Mouse (Mus musculus) right cerebral cortex, adult 2 months (tissue): Measurements from ENCODE around the gene Olfr492.

Experiments used
- DNase-seq, 2 experiments: peaks; one replicate each; pipeline ENCODE4 v3.0.0; 2021 to 2022; ENCODE audit warnings: low spot score in 2 of 2

Olfr492 gene

DNA sequence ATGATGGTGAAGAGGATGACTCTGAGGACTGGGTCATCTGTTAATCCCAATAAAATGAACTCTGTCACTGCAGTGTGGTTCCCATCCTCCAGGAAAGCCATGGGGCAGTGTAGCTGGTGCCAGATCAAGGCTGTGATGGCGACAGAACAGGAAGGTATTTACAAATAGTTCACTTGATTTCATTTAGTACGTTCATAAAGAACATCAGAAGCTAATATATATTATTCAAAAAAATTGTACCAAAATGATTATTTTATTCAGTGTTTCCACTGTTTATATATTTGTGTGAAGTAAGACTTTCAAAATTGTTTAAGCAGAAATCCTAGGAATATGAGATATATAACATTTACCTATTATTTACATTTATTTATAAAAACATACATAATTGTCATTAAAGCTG is at the start of gene Olfr492:
TSS of gene Olfr492 (minus strand) at position 101 of the 400 bp plus-strand sequence.
- no peak for DNase-seq

DNA sequence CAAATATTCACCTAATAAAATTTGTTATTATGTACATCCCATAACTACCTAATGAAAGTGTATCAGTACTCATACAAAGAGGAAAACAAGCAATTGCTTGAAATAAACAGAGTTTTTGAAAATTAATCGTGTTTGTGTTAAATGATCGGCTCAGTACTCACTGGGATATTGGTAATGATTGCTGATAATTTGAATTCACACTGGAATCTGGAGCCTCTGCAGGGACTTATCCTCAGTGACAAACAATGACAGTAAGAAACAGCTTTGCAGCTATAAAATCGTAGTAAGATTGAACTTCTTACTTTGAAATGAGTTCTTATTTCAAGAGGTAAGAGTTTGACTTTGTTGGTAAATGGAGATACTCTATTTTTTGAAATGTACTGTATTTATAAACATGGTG is 41.6 kb upstream of the Olfr492 start, which contains the start of gene Olfr494:
TSS of gene Olfr494 (plus strand) at position 301 of the 400 bp plus-strand sequence.
- no peak for DNase-seq

DNA sequence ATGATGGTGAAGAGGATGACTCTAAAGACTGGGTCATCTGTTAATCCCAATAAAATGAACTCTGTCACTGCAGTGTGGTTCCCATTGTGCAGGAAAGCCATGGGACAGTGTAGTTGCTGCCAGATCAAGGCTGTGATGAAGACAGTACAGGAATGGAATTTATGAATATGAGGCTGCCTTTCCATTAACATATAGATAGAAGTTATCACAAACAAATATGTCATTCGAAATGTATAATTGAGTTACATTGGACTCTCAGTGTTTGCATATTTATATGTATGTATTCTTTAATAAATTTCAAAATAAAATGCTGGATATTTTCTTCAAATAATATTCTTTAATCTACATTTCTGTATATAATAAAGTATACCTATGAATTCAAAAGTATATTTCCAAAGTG is 23.4 kb upstream of the Olfr492 start, which contains the start of gene Olfr493:
TSS of gene Olfr493 (minus strand) at position 101 of the 400 bp plus-strand sequence.
- no peak for DNase-seq

DNA sequence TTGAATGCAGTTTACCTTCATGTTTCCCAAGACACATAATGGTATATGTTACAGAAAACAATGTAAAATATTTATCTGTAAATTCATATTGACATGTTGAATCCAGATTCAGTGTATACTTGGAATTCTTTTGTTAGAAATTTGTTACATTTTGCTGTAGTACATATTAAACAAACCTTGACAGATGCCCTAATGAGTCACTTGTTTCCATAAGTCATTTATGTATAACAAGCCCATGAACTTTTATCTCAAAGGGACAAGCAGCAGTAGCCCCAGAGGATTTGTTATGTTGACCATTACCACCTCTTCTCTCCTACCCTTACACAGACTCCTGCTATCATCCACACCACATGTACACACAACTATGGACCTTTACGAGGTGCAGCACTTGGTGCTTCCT is 10.3 kb downstream of the Olfr492 start, which contains the start of gene Olfr491:
TSS of gene Olfr491 (plus strand) at position 301 of the 400 bp plus-strand sequence.
- no peak for DNase-seq

DNA sequence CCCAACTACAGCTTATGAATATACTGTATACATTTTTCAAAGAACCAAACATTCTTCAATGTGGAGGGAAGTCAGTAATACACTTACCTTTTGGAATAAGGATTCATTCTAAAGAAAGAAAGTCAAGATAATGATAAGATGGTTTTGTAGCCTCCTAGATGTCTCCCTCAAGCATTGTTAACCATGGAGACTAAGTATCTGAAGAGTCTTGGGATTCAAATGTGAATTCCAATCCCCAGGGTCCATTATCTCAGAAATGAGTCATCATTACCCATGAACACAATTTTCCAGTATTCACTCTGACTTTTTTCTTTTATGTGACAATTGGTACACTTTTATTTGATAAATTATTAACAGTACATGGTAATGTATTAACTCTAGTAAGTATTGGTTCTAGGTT is 34.6 kb downstream of the Olfr492 start, which contains the start of gene Olfr490:
TSS of gene Olfr490 (minus strand) at position 101 of the 400 bp plus-strand sequence.
- no peak for DNase-seq
